Mouse (Mus musculus): ENCODE data around the gene Dpep3. TPM values are rescaled to one million over a fixed set of nuclear protein-coding genes. Genes with fewer than 3 reads are reported as not detected.

The Dpep3 gene
- polyA plus RNA-seq, 1 experiment from 2014 or later: not detected

GRCm38 (mm10) chr8:105951057-105951659 lies 28.1 kb downstream of the Dpep3 start:
- peaks cover 10% of the 10 kb centered on the region; the same call in 1 of the 2 replicates for H3K4me1 ChIP-seq
- H3K4me3 ChIP-seq: no peak overlapping the region
- H3K4me2 ChIP-seq: no peak overlapping the region
- H3K27ac ChIP-seq: no peak overlapping the region; the same call in 1 of the 2 replicates
- H3K27me3 ChIP-seq: no peaks in the 10 kb centered on the region
- WGBS: 57% methylated on average over 7 of the region's 7 CpGs
- H3K36me3 ChIP-seq (ENCODE audit: poor library complexity, severe bottlenecking): peaks cover 4% of the 10 kb centered on the region; the same call in 1 of the 2 replicates
- no peak overlapping the region for H3K9ac ChIP-seq
- H3K9me3 ChIP-seq (replicated peaks): no peaks in the 10 kb centered on the region
- ATAC-seq: peak; percentile 81; the same call in 1 of the 2 replicates

- no peaks in the 10 kb centered on the region for H3K9me3 ChIP-seq (replicated peaks)
- H3K36me3 ChIP-seq (ENCODE audit: poor library complexity, severe bottlenecking): peaks cover 14% of the 10 kb centered on the region; the same call in 1 of the 2 replicates
- no peak overlapping the region for H3K4me2 ChIP-seq
- 0 out of 2 replicates have a peak, but pooled peaks have one; percentile 30 for ATAC-seq
- no peak overlapping the region for H3K9ac ChIP-seq
- peaks cover 10% of the 10 kb centered on the region; the same call in 1 of the 2 replicates for H3K4me1 ChIP-seq
- H3K27ac ChIP-seq: no peak overlapping the region
- WGBS: 45% methylated on average over 10 of the region's 10 CpGs
- H3K27me3 ChIP-seq: no peaks in the 10 kb centered on the region
- no peak overlapping the region for H3K4me3 ChIP-seq
Observed at GRCm38 (mm10) chr8:105949350-105949749, 29.9 kb downstream of the Dpep3 start.

GRCm38 (mm10) chr8:105943321-105943739 lies 35.9 kb downstream of the Dpep3 start, which contains the start of gene Lcat:
Lcat (minus strand) TSS chr8:105943382.
- no peaks in the 10 kb centered on the region for H3K9me3 ChIP-seq (replicated peaks)
- no peak within 1 kb of the TSS for H3K9ac ChIP-seq
- H3K4me1 ChIP-seq: no peaks in the 10 kb centered on the region; the same call in 1 of the 2 replicates
- no peaks in the 10 kb centered on the region for H3K27me3 ChIP-seq
- no peak within 1 kb of the TSS for H3K4me2 ChIP-seq
- no peak within 1 kb of the TSS for H3K4me3 ChIP-seq
- H3K36me3 ChIP-seq (ENCODE audit: poor library complexity, severe bottlenecking): peaks cover 14% of the 10 kb centered on the region; the same call in 1 of the 2 replicates
- ATAC-seq: no peak
- 46% methylated on average over 8 of the region's 8 CpGs for WGBS
- no peak within 1 kb of the TSS for H3K27ac ChIP-seq

GRCm38 (mm10) chr8:105942542-105942941 lies 36.7 kb downstream of the Dpep3 start:
- 93% methylated on average over 5 of the region's 5 CpGs for WGBS
- Histone ChIP-seq H3K27me3 (no peaks in the 10 kb centered on the region), H3K27ac (no peak overlapping the region), H3K4me1 (peaks cover 5% of the 10 kb centered on the region), H3K9ac (no peak overlapping the region), H3K4me3 (no peak overlapping the region), H3K36me3 (ENCODE audit: poor library complexity, severe bottlenecking) (peaks cover 14% of the 10 kb centered on the region; the same call in 1 of the 2 replicates), H3K9me3 (replicated peaks) (no peaks in the 10 kb centered on the region), H3K4me2 (no peak overlapping the region)
- no peak for ATAC-seq

- H3K4me2 ChIP-seq: no peak overlapping the region
- WGBS: 94% methylated on average over 11 of the region's 11 CpGs
- H3K4me1 ChIP-seq: peaks cover 5% of the 10 kb centered on the region
- H3K9ac ChIP-seq: no peak overlapping the region
- no peaks in the 10 kb centered on the region for H3K9me3 ChIP-seq (replicated peaks)
- ATAC-seq: no peak
- peaks cover 10% of the 10 kb centered on the region; the same call in 1 of the 2 replicates for H3K36me3 ChIP-seq (ENCODE audit: poor library complexity, severe bottlenecking)
- no peak overlapping the region for H3K27ac ChIP-seq
- H3K4me3 ChIP-seq: no peak overlapping the region
- no peaks in the 10 kb centered on the region for H3K27me3 ChIP-seq
Observed at GRCm38 (mm10) chr8:105942026-105942425, 37.2 kb downstream of the Dpep3 start.

- no peak for ATAC-seq
- peak within 1 kb of the TSS; percentile 68 for H3K4me3 ChIP-seq
- H3K36me3 ChIP-seq (ENCODE audit: poor library complexity, severe bottlenecking): no peaks in the 10 kb centered on the region
- peak within 1 kb of the TSS; percentile 83 for H3K9ac ChIP-seq
- 51% methylated on average over 4 of the region's 4 CpGs for WGBS
- peaks cover 18% of the 10 kb centered on the region for H3K4me1 ChIP-seq
- H3K27me3 ChIP-seq: no peaks in the 10 kb centered on the region
- peak within 1 kb of the TSS; percentile 96 for H3K4me2 ChIP-seq
- peak within 1 kb of the TSS; percentile 82 for H3K27ac ChIP-seq
- H3K9me3 ChIP-seq (replicated peaks): no peaks in the 10 kb centered on the region
Observed at GRCm38 (mm10) chr8:105938306-105938669, 40.9 kb downstream of the Dpep3 start, which contains the start of gene Psmb10. Psmb10 (minus strand) TSS chr8:105938444.

GRCm38 (mm10) chr8:105937496-105938305 lies 41.5 kb downstream of the Dpep3 start:
- Histone ChIP-seq H3K27ac (peak overlapping the region; percentile 82), H3K27me3 (no peaks in the 10 kb centered on the region), H3K36me3 (ENCODE audit: poor library complexity, severe bottlenecking) (peaks cover 1% of the 10 kb centered on the region; the same call in 1 of the 2 replicates), H3K9me3 (replicated peaks) (no peaks in the 10 kb centered on the region), H3K9ac (peak overlapping the region; percentile 83), H3K4me3 (peak overlapping the region; percentile 68), H3K4me1 (peaks cover 18% of the 10 kb centered on the region), H3K4me2 (peak overlapping the region; percentile 96)
- ATAC-seq: peak; percentile 42; the same call in 1 of the 2 replicates
- 2% methylated on average over 33 of the region's 33 CpGs for WGBS

GRCm38 (mm10) chr8:105936866-105937475 lies 42.3 kb downstream of the Dpep3 start:
- peak overlapping the region; percentile 82 for H3K27ac ChIP-seq
- no peaks in the 10 kb centered on the region for H3K27me3 ChIP-seq
- H3K4me3 ChIP-seq: peak overlapping the region; percentile 68
- peak overlapping the region; percentile 96 for H3K4me2 ChIP-seq
- peak overlapping the region; percentile 83 for H3K9ac ChIP-seq
- under 1% methylated on average over 30 of the region's 30 CpGs for WGBS
- H3K4me1 ChIP-seq: peaks cover 18% of the 10 kb centered on the region
- H3K9me3 ChIP-seq (replicated peaks): no peaks in the 10 kb centered on the region
- peaks cover 9% of the 10 kb centered on the region for H3K36me3 ChIP-seq (ENCODE audit: poor library complexity, severe bottlenecking)
- ATAC-seq: peak; percentile 90

GRCm38 (mm10) chr8:105935863-105936603 lies 43.2 kb downstream of the Dpep3 start:
- Histone ChIP-seq H3K27me3 (no peaks in the 10 kb centered on the region), H3K4me2 (peak overlapping the region; percentile 96), H3K4me1 (peaks cover 18% of the 10 kb centered on the region), H3K27ac (0 out of 2 replicates have a peak overlapping the region, but pooled peaks have one; percentile 19), H3K9me3 (replicated peaks) (no peaks in the 10 kb centered on the region), H3K9ac (peak overlapping the region; percentile 83), H3K36me3 (ENCODE audit: poor library complexity, severe bottlenecking) (peaks cover 14% of the 10 kb centered on the region), H3K4me3 (peak overlapping the region; percentile 68)
- WGBS: 35% methylated on average over 7 of the region's 7 CpGs
- no peak for ATAC-seq

- 85% methylated on average over 6 of the region's 6 CpGs for WGBS
- no peak overlapping the region for H3K9ac ChIP-seq
- ATAC-seq: no peak
Observed at GRCm38 (mm10) chr8:105935105-105935504, 44.1 kb downstream of the Dpep3 start.

GRCm38 (mm10) chr8:105933762-105934161 lies 45.5 kb downstream of the Dpep3 start, which contains the start of gene Ctrl:
Ctrl (minus strand) TSS chr8:105933862.
- Histone ChIP-seq H3K27ac (no peak within 1 kb of the TSS), H3K9me3 (replicated peaks) (no peaks in the 10 kb centered on the region), H3K4me2 (no peak within 1 kb of the TSS), H3K4me1 (peaks cover 25% of the 10 kb centered on the region), H3K9ac (no peak within 1 kb of the TSS), H3K27me3 (no peaks in the 10 kb centered on the region), H3K36me3 (ENCODE audit: poor library complexity, severe bottlenecking) (peaks cover 30% of the 10 kb centered on the region), H3K4me3 (no peak within 1 kb of the TSS)
- ATAC-seq: no peak
- 88% methylated on average over 2 of the region's 2 CpGs for WGBS

More at GRCm38 (mm10) chr8:105935105-105935504, 44.1 kb downstream of the Dpep3 start:
- H3K4me2 ChIP-seq: no peak overlapping the region
- H3K9me3 ChIP-seq (replicated peaks): no peaks in the 10 kb centered on the region
- no peak overlapping the region for H3K27ac ChIP-seq
- peaks cover 22% of the 10 kb centered on the region for H3K36me3 ChIP-seq (ENCODE audit: poor library complexity, severe bottlenecking)
- H3K4me3 ChIP-seq: no peak overlapping the region
- no peaks in the 10 kb centered on the region for H3K27me3 ChIP-seq
- H3K4me1 ChIP-seq: peaks cover 25% of the 10 kb centered on the region
